Mouse (Mus musculus) forebrain, embryonic 14.5 days (tissue): ENCODE results near the gene Il12rb1. TPM values are rescaled to one million over a fixed set of nuclear protein-coding genes. Genes with fewer than 3 reads are reported as not detected.

ENCODE experiments used
- ATAC-seq: fragments of 200-750 bp; cut with Nextera tagmentation; 2 replicates; pipeline ENCODE4 v1.8.0; 2017; ENCODE audit warnings: mild to moderate bottlenecking, moderate library complexity
- DNase-seq: peaks from one replicate; pipeline ENCODE4 v3.0.0-alpha.2; 2015; ENCODE audit warnings: low spot score
- H3K27ac ChIP-seq: fragments of 300-500 bp; sonication (generic); 2 replicates; pipeline ENCODE4 v1.5.1; 2014; ENCODE audit warnings: low read depth, mild to moderate bottlenecking, control low read depth, low read length, moderate library complexity
- H3K27me3 ChIP-seq: fragments of 300-500 bp; sonication (generic); replicated peaks from 2 replicates; pipeline ENCODE4 v1.6.1; 2014; ENCODE audit warnings: low read length, control low read depth, mixed read lengths; ENCODE audit not compliant: control insufficient read depth, insufficient read depth
- H3K36me3 ChIP-seq: fragments of 300-500 bp; sonication (generic); 2 replicates; pipeline ENCODE4 v1.6.1; 2014; ENCODE audit warnings: low read length, control low read depth; ENCODE audit not compliant: control insufficient read depth, insufficient read depth
- H3K4me1 ChIP-seq: fragments of 300-500 bp; sonication (generic); 2 replicates; pipeline ENCODE4 v1.6.1; 2014; ENCODE audit warnings: antibody characterized with exemption, low read length, control low read depth; ENCODE audit not compliant: control insufficient read depth, insufficient read depth
- H3K4me2 ChIP-seq: fragments of 300-500 bp; sonication (generic); 2 replicates; pipeline ENCODE4 v1.6.1; 2014; ENCODE audit warnings: mild to moderate bottlenecking, control low read depth, low read length
- H3K4me3 ChIP-seq: fragments of 300-500 bp; sonication (generic); 2 replicates; pipeline ENCODE4 v1.5.1; 2014; ENCODE audit warnings: low read depth, low read length, control low read depth
- H3K9ac ChIP-seq: fragments of 300-500 bp; sonication (generic); 2 replicates; pipeline ENCODE4 v1.6.1; 2014; ENCODE audit warnings: mild to moderate bottlenecking, low read length, control low read depth, moderate library complexity
- H3K9me3 ChIP-seq: fragments of 300-500 bp; sonication (generic); replicated peaks from 2 replicates; pipeline ENCODE4 v1.6.1; 2016; ENCODE audit warnings: low read length, control low read depth, mixed read lengths; ENCODE audit not compliant: control insufficient read depth
- WGBS: fragments of 180-500 bp; shearing (Covaris S2); extraction: QIAGEN DNeasy Blood & Tissue Kit; methylation state at CpG from one replicate; pipeline ENCODE4 v1.1.7; 2014; 5-methylcytosine and 5-hydroxymethylcytosine counted together
- polyA plus RNA-seq: library from polyadenylated mRNA; unstranded; fragments of >200 nt; fragmentation: Nextera tagmentation; extraction: Ambion mirVana; gene quantifications from 2 replicates; pipeline ENCODE4 v1.2.1, GENCODE M21; 2014

Il12rb1 gene
- polyA plus RNA-seq, 1 experiment from 2014 or later, result not detected

DNA sequence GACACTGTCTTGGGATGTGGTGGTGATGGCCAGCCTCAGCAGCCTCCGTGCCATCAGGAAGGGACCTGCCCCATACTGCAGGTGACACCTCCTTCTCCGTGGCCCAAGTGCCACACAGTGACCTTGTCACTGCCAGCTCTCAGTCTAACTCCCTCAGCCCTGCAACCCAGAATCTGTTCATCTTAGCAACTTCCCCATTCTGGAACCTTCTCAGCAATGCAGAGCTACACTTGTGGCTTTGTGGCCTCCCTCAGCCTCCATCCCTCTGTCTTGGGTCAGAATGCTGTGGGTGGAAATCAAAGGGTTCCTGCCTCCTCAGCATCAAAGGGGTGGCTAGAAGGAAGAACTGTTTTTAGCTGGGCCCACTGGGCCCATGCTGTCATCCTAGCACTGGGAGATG, 45.6 kb downstream of the Il12rb1 start:
- Histone ChIP-seq H3K9me3 (no peaks in the 10 kb centered on the region), H3K4me1 (peaks cover 6% of the 10 kb centered on the region; the same call in 1 of the 2 replicates), H3K4me2 (no peak overlapping the region), H3K4me3 (no peak overlapping the region), H3K36me3 (peaks cover 12% of the 10 kb centered on the region; the same call in 1 of the 2 replicates), H3K27ac (no peak overlapping the region), H3K27me3 (no peaks in the 10 kb centered on the region), H3K9ac (no peak overlapping the region)
- ATAC-seq, result no peak
- 88% methylated on average over 2 of the region's 2 CpGs for WGBS
- no peak for DNase-seq

GRCm38 (mm10) chr8:70856028-70856427, 47.8 kb downstream of the Il12rb1 start:
- peak overlapping the region; percentile 83; the same call in 1 of the 2 replicates for H3K4me2 ChIP-seq
- 62% methylated on average over 5 of the region's 5 CpGs for WGBS
- H3K4me1 ChIP-seq, result peaks cover 6% of the 10 kb centered on the region; the same call in 1 of the 2 replicates
- H3K4me3 ChIP-seq, result peak overlapping the region; percentile 44; the same call in 1 of the 2 replicates
- no peak for DNase-seq
- H3K27me3 ChIP-seq, result no peaks in the 10 kb centered on the region
- ATAC-seq, result no peak
- no peak overlapping the region for H3K27ac ChIP-seq
- no peak overlapping the region for H3K9ac ChIP-seq
- no peaks in the 10 kb centered on the region for H3K9me3 ChIP-seq
- H3K36me3 ChIP-seq, result peaks cover 12% of the 10 kb centered on the region; the same call in 1 of the 2 replicates

- DNase-seq (peak; percentile 72), ATAC-seq (peak; percentile 85)
- Histone ChIP-seq H3K4me2 (peak overlapping the region; percentile 83), H3K4me1 (peaks cover 9% of the 10 kb centered on the region; the same call in 1 of the 2 replicates), H3K27ac (no peak overlapping the region), H3K4me3 (peak overlapping the region; percentile 44), H3K27me3 (no peaks in the 10 kb centered on the region), H3K9me3 (no peaks in the 10 kb centered on the region), H3K36me3 (peaks cover 12% of the 10 kb centered on the region; the same call in 1 of the 2 replicates), H3K9ac (peak overlapping the region; percentile 71)
- WGBS, result 10% methylated on average over 25 of the region's 33 CpGs
Observed at GRCm38 (mm10) chr8:70856541-70857197, 48.4 kb downstream of the Il12rb1 start.

- DNase-seq (peak; percentile 42), ATAC-seq (no peak)
- no peak overlapping the region for H3K4me3 ChIP-seq
- H3K9me3 ChIP-seq, result no peaks in the 10 kb centered on the region
- H3K27ac ChIP-seq, result no peak overlapping the region; the same call in 1 of the 2 replicates
- peak overlapping the region; percentile 83 for H3K4me2 ChIP-seq
- H3K27me3 ChIP-seq, result no peaks in the 10 kb centered on the region
- H3K9ac ChIP-seq, result peak overlapping the region; percentile 13; the same call in 1 of the 2 replicates
- H3K4me1 ChIP-seq, result peaks cover 13% of the 10 kb centered on the region; the same call in 1 of the 2 replicates
- 6% methylated on average over 4 of the region's 4 CpGs for WGBS
- H3K36me3 ChIP-seq, result peaks cover 11% of the 10 kb centered on the region; the same call in 1 of the 2 replicates
Observed at GRCm38 (mm10) chr8:70857516-70857915, 49.3 kb downstream of the Il12rb1 start.

GRCm38 (mm10) chr8:70862824-70863641, 54.8 kb downstream of the Il12rb1 start, which contains the start of gene Kcnn1:
TSS of gene Kcnn1 (minus strand) at chr8:70863258.
- Histone ChIP-seq H3K4me1 (peaks cover 25% of the 10 kb centered on the region), H3K9me3 (no peaks in the 10 kb centered on the region), H3K27me3 (no peaks in the 10 kb centered on the region), H3K9ac (peak within 1 kb of the TSS; percentile 65), H3K27ac (peak within 1 kb of the TSS; percentile 98), H3K36me3 (peaks cover 1% of the 10 kb centered on the region), H3K4me2 (peak within 1 kb of the TSS; percentile 76), H3K4me3 (peak within 1 kb of the TSS; percentile 43)
- ATAC-seq (no peak), DNase-seq (peak; percentile 46)
- WGBS, result 0% methylated on average over 54 of the region's 55 CpGs

DNA sequence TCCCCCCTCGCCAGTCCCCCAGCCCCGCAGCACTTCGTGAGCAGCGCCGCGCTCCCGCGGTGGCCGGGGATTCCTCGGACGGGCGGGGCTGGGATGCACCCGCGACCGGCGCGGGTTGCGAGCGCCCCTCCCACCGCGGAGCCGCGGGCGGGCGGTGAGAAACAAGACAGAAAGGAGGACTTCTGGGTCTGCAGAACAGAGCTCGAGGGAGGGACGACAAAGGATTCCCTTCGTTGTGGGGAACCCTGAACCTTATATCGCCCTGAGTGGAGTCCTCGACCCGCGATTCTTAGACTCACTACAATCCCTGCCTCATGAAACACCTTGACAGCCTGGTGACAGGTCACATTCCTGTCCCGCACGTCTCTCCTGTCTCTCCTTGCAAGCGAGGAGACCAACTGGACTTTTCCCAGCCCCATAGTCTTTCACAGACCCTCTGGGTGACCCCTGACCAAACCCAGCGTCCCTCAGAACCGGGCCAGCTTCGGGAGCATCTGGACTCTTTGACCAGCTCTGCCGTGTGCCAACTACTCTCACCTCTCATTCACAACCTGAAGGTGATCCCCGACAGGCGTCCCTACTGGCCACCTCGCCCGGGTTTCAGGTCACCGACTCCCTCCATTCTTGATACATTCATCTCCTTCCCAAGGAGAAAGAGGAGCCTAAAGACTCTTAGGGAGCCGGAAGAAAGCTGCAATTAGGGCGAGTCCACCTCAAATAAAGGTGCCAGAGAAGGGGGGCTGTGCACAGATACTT, 55.9 kb downstream of the Il12rb1 start:
- DNase-seq (peak; percentile 64), ATAC-seq (no peak)
- H3K36me3 ChIP-seq, result peaks cover 9% of the 10 kb centered on the region
- H3K9ac ChIP-seq, result peak overlapping the region; percentile 65
- H3K4me3 ChIP-seq, result peak overlapping the region; percentile 43
- peaks cover 30% of the 10 kb centered on the region for H3K4me1 ChIP-seq
- no peaks in the 10 kb centered on the region for H3K27me3 ChIP-seq
- H3K4me2 ChIP-seq, result peak overlapping the region; percentile 76
- WGBS, result 1% methylated on average over 46 of the region's 46 CpGs
- peak overlapping the region; percentile 98 for H3K27ac ChIP-seq
- no peaks in the 10 kb centered on the region for H3K9me3 ChIP-seq

DNA sequence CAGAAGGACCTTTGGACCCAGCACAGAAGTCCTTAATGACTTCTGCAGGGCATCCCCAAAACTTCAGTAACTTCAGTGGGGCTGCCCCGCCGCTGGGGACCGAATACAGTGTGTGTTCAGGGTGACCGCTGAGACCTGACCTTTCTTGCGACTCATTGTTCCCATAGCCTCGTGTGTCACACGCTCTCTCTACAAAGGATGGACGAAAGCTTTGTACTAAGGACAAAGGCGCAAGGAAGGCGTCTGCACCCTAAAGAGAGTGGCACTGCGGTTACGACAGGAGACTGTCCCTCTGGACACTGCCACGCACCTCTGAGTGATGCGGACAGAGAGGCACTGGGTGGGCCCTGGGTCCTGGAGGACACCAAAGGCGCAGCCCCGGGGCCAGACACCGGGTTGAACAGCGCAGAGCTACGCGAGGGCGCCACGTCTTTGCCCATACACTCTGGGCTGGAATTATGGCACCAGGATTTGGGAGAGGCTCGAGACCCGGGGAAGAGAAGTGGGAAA, 56.5 kb downstream of the Il12rb1 start:
- Histone ChIP-seq H3K27me3 (no peaks in the 10 kb centered on the region), H3K4me3 (peak overlapping the region; percentile 43), H3K4me2 (peak overlapping the region; percentile 76), H3K4me1 (peaks cover 33% of the 10 kb centered on the region), H3K9me3 (no peaks in the 10 kb centered on the region), H3K36me3 (peaks cover 9% of the 10 kb centered on the region), H3K9ac (peak overlapping the region; percentile 65), H3K27ac (peak overlapping the region; percentile 98)
- ATAC-seq (peak; percentile 18), DNase-seq (peak; percentile 47)
- WGBS, result under 1% methylated on average over 24 of the region's 24 CpGs

DNA sequence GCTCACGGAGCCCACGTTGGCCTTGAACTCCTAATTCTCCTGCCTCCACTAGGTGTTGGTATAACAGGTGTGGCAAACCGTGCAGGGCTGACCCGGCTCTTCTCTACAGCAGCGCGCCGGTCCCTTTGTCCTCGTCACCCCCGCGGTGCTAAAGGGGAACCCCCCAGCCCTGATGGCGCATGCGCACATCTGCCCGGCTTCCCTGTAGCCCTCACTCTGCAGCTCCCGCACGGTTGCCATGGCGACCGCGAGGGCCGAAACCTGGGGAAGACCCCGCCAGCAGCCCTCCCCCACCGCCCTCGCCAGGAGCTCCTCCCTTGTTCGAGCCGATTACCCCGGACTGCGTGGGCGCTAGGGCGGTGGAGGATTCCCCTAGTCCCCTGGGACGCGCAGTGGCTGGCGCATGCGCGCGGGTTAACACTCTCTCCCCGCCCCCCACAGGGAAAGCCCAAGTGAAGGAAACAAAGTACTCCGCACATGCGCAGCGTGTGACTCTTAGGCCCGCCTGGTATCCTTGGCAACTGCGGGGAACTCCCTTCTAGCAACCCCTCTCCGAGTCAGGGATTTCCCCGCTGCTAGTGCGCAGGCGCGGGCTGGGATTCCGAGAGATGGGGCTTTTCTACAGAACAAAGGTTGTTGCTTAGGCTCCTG, 57.2 kb downstream of the Il12rb1 start:
- H3K4me1 ChIP-seq, result peaks cover 33% of the 10 kb centered on the region
- no peaks in the 10 kb centered on the region for H3K9me3 ChIP-seq
- H3K4me3 ChIP-seq, result peak overlapping the region; percentile 43
- H3K9ac ChIP-seq, result peak overlapping the region; percentile 66
- peak overlapping the region; percentile 98 for H3K27ac ChIP-seq
- WGBS, result under 1% methylated on average over 46 of the region's 46 CpGs
- H3K27me3 ChIP-seq, result no peaks in the 10 kb centered on the region
- DNase-seq (peak; percentile 100), ATAC-seq (peak; percentile 87)
- peak overlapping the region; percentile 76 for H3K4me2 ChIP-seq
- H3K36me3 ChIP-seq, result peaks cover 9% of the 10 kb centered on the region
